Mouse (Mus musculus) kidney, adult 8-10 months (tissue): ENCODE data around the gene C1galt1c1.

Experiments used
- DNase-seq, 2 experiments: peaks; one replicate each; pipeline ENCODE4 v3.0.0; 2022

Gene C1galt1c1

DNA sequence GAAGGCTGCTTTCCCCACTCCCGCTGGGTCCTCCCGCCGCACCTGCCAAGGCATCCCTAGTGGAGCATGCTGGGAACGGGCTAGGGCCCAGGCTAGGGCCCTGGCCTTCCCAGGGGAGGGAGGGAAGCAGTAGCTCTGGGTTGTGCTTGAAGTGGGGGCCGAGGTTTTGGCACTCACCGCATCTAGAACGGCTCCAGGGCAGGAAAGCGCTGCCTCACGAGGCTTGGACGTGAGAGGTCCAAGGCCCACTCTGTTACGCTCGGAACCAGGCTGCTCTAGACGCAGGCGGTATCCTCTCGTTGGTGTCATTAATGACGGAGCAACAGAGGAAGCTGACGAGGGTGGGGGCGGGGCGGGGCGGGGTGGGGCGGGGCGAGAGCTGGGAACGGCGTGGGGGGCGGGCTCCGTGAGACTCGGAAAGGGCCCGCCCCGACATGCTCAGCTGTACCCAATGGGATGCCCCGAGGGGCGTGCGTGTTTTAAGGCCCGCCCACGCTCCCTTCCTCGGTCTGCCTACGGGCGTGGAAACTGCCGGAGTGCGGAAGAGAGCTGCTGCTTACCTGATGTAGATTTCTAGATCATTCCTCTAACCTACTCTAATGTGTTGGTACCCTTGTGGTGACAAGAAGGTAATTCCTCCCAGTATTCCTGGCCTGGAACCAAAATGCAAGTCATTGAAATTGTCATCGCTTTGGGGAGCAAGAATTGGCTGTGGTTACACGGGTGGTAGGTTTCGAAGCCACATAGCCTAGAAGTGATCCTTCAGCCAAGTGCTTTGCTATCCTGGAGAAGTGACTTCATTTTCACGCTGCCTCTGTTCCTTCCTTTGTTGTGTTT is at the start of gene C1galt1c1:
TSS of gene C1galt1c1 (minus strand) at position 287 of the 837 bp plus-strand sequence.
- peak; percentile 92 for DNase-seq

DNA sequence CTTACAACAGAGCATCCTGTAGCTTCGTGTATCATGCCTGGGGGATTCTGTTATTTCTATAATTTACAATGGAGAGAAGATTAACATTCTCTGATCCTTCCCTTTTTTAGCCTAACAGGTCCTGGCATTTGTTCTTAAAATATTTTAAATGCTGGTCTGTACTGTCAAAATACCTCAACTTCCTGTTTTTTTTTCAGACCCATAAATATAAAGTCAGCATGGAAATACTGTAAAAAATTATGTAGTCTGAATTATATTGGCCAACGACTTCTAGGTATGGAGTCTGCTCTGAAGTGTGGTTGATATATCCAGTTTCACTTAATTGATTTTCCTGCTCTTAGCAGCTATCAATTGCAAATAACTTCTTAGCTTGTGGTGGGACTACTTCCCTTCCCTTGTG is 47.1 kb upstream of the C1galt1c1 start:
- DNase-seq = no peak

DNA sequence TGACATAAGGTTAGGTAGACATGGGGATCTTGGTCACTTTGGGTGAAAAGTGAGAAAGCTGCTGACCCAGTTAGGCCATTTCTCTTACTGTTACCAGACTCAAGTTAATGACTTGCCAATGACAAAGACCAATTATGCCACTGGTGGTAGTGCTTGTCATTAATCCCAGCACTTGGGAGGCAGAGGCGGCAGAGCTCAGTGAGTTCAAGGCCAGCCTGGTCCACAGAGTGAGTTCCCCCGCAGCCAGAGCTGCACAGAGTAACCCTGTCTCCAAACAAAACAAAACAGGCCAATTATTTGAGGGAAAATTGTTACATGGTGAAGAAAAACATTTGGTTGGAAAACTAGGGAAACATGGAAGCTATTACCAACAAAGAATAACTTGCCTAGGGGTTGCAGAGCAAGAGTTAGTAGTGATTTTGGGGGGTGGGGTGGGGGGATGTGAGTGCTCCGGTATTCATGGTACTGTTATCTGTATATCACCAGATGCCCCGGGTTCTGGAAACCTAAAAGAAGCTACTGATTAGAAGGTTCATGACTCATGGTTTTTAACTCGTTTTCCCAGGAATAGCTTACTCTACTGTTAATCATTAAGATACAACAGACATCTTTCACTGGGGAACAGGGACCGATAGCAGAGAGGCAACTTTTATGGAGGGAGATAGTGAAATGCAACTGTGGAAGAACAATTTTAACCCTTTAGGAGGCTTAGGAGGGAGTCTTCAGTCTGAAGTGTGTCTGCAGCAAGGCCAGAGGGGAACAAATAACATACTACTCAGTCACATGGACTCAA is 34.4 kb upstream of the C1galt1c1 start:
- DNase-seq = no peak

DNA sequence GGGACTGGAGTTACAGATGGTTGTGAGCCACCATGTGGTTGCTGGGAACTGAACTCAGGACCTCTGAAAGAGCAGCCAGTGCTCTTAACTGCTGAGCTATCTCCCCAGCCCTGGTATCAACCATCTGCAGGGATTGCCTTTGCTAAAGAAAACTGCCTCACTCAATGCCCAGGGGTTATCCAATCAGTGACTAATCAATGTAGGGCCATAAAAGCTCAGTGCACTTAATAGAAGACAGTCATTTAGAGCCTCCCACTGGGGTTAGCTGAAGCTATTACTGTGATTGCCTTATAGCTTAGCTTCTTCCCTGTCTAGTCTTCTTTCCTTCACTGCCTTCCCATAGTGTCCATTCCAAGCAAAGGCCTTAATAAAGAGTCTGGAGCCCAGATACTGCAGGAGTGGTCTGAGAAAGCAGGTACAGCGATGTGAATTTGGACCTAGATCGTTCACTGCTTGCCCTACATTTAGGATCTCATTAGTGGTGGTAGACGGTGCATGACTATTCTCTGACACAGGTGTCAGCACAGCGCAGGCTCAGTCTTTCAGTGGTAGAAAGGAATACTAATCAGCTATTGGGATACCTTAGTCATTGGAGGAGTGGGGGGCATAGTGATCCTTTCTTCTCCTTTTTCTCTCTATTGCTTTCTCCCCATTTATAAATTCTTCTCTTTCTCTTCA is 21.5 kb upstream of the C1galt1c1 start:
- DNase-seq = no peak

DNA sequence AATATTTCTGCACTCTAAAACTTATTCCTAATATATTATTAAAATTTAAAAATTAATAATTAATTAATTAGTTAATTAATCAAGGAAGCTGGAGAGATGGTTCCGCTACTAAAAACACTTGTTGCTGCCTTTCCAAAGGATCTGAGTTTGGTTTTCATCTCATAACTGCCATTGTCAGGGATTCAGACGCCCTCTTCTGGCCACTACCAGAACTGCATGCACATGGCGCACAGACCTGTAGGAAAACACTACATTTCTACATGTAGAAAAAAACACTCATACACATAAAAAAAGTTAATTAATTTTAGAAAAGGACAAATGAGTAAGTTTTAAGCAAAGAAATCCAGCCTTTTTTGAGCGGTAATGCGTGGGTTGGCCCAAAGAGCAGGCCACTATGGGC is 19.8 kb upstream of the C1galt1c1 start:
- no peak for DNase-seq

DNA sequence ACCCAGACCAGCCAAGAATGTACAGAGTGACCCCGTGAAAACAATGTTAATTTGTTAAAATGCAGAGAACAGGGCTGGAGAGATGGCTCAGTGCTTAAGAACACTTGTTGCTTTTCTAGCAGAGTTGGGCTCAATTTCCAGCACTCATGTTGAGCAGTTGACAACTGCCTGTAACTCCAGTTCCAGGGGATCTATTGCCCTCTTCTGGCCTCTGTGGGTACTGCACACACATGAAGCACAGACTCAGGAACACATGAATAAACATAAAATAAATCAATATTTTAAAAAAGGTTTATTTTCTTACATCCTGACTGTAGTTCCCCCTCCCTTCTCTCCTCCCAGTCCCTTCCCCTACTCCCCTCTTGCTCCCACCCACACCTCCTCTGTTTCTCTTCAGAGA is 18.3 kb upstream of the C1galt1c1 start:
- no peak for DNase-seq

DNA sequence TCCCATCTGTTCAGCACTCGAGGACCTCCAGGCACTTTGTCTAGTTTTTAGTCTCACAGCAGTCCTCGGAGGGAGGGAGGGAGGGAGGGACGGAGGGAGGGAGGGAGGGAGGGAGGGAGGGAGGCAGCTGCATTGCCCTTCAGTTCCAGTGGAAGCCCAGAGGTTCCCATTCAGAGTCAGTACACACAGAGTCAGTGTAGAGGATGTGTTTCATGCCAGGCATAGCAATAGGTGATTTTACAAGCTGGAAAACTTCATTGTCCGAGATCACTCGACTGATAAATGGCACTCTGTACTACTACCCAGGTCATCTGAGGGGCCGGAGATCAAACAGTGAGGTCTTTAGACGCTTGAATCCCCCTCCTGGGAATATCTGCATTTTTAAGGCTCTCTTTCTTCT is 16.3 kb upstream of the C1galt1c1 start:
- DNase-seq = no peak

DNA sequence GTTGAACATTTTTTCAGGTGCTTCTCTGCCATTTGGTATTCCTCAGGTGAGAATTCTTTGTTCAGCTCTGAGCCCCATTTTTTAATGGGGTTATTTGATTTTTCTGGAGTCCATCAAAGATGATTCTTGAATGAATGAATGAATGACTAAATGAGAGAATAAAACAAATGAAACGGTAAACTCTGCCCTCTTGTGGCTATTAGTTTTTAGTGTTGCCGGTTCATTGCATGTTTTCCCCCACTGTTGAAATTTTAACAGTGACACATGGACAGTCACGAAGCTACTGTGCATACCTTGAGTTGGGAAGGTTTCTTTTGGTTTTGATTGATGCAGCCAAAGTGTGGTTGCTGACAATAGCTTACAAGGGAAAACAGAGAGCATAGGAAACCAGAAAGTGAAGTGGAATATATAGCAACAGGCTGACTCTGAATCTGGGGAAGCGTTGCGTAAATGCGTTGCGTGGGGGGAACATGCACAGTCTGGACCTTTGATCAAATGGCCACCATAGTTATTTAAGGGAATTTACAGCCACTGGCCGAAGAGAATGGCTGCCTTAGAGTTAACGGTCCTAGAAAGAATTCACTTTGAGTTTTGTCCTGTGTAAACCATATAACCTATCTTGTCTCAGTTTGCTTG is 15.6 kb upstream of the C1galt1c1 start:
- DNase-seq = no peak

DNA sequence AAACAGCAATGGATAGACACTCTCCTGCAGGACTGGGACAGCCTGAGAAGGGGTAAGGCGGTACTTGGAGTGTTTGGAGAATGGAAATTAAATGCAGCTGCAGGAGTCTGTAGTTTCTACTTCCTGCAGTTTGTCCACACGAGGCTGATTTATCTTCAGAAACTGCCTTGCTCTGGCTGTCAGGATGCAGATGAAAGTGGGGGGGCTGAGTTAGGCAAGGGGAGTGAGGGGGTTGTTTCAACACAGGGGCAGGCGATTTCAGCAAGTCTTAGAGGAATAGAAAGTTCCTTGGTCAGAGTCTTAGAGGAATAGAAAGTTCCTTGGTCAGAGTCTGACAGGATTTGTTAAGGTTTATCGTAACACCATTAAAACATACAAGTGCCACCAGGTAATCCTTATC is 7.3 kb upstream of the C1galt1c1 start:
- DNase-seq = no peak

DNA sequence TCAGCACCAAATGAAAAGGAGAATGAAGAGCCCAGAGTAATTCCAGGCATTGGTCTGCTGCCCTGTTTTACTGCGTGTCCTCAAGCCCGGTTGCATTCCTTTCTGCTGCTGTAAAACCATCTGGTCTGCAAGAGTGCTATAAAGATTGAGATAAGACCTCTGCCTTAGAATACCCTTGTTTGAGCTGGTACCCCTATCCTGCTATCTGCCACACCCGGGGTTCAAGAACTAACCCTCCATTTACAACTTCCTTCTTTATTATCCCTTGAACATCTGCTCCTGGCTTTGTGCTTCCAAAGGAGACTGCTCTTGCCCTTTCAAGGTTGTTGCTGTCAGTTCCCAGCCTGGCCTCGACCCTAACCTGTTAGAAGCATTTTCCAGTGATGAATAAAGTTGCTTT is 6.5 kb upstream of the C1galt1c1 start:
- no peak for DNase-seq

DNA sequence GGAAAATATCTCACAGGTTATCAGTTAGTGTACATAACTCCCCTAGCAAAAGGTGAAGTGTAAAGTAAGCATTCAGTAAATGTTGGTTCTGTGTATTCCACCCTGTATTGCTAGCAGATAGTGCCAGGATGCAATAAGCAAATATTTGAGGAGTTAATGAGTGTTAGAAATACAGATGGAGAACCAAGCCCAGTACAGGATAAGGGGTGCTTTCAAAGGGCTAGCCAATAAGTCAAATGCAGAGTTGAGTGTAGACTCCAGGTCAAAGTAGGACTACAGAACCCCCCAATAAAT is 698 bp upstream of the C1galt1c1 start:
- DNase-seq = no peak

DNA sequence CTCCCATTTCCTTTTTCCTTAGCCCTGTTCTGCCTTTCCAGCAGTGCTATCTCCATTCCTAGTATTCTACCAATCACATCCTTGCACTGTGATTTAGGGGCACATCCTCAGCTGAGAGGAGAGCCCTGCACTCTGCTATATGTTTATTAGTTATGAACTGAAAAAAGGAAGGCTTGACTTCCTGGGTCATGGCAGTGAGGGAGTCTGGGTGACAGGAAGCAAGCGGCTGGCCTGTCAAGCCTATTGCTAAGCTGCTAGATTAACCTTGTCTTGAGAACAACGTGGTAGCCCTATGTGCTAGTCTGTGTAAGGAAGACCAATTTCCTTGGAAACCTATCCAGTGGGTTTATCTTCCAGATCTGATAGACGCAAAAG is 33.9 kb downstream of the C1galt1c1 start:
- DNase-seq = peak in 1 of 2 experiments; percentile 10

DNA sequence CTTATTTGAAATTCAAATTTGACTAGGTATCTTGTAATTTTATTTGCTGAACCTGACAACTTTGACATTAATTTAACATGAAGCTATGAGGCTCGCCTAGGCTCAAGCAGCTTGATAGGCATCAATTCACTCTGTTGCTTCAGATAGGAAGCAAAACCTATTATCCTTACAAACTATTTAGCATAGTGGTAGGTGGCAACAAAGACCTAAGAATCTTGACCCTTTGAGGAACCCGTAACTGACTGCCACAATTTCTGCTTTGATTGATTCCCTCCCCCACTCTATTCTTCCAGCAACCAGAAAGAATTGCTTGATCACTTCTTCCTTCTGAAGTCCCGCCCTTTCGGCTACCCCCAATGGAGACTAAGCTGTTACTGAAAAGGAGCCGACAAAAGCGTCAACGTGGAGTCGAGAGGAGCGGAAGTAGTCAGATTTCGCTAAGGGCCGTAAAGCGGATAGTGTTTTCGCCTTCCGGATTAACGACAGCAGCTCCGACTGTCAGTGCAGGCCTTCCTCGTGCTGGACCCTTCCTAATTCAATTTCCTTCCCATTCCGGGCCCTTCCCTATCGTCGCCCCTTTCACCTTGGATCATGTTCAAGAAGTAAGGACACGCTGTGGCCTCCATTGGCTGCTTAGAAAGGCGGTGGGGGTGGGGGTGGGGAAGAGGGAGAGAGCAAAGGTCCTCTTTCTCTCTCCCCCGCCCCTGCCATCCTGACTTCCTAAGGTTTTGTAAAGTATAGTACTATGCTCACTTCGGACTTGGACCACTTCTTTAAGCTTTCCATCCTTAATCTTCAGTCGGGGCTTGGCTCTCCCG is 34.5 kb downstream of the C1galt1c1 start, which contains the start of gene Mcts1:
TSS of gene Mcts1 (plus strand) at position 402 of the 818 bp plus-strand sequence.
- peak; percentile 78 to 82 for DNase-seq

DNA sequence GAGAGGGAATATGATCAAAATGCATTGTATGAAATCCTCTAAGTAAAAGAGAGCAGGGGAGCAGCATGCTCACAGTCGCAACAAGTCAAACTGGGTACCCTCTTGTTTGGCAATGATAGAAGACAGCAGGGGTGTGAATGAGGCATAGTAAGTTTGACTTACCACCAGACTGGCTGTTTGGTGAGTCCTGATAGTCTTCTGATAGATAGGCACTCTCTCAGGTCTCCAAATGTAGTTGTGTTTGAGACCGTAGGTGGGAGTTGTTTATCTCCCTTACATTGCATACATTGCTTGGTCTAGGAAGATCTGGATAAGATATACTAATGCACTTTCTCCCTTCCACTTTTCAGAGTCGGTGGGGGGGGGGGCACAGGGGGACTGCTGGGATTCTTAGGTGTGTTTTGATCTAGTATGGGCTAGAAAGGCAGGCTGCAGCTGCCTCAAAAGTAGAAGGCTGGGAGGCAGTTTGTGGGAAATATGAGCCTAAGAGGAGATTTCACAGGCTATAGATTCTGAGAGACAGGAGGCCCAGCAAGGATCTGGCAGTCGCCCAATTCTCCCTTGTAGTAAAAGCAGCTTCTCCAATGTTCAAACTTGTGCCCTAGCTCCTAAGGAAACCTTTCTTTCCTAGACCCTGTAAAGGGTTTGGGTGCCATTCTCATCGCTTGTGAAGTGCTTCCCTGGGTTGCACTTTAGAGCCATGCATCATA is 41.6 kb downstream of the C1galt1c1 start:
- no peak for DNase-seq

DNA sequence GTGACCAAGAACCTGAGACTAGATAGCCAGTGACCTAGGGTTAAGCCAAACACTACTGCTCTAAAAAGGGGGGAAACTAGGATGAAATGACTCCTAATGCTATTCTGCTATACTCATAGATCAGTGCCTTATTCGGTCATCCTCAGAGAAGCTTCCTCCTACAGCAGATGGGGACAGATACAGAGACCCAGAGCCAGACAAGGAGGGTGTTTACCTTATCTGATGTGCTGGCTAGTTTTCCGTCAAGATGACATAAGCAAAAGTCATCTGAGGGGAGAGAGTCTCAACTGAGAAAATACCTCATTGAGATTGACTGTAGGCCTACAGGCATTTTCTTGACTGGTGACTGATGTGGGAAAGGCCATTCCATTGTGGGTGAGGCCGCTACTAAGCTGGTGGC is 43.1 kb downstream of the C1galt1c1 start:
- DNase-seq = no peak

DNA sequence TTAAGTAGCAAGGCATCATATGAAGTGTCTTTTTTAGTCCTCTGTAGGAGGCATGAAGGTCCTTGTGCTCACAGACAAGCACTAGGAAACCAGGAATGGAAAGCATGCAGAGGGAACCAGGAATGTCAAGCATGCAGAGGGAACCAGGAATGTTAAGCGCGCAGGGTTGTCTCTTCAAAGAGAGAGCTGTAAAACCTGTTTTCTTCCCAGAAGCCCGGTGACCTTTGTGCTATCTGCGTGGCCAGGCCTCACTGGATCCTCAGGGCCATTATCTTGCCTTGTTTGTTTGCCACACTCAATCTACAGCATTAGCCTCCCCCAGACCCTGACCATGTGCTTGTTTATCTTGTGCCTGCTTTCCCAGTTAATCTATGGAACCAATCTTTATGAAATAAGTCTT is 45.1 kb downstream of the C1galt1c1 start:
- peak; percentile 51 to 55 for DNase-seq

DNA sequence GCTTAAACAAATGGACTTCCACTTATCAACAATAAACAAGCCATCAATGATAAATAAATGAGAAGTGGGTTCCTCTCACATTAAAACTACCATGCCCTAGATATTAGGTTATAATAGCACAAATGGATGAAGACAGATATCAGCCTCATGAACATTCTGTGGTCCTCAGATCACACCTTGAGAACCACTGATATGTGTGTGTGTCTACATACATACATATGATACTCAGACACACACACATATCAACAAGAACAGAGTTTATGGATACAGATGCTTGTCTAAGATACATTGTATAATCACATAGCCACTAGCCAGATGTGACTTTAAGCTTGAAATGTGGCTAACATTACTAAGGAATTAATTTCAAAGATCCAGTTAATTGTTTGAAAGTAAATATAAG is 51.6 kb downstream of the C1galt1c1 start:
- DNase-seq = no peak

DNA sequence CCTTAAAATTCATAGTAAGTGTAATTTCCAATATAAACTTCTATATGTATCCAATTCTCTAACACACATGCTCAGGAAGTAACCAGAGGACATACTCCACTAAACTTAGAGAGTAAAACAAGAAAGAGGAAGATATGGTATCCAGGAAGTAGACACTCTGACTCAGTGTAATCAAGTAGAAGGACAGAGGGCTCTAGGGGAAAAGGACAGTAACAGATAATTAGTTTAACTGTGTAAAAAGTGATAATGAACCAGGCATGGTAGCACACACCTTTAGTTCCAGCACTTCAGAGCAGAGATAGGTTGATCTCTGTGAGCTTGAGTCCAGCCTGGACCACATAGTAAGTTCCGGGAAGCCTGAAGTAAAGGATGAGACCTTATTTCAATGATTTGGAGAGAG is 53.7 kb downstream of the C1galt1c1 start:
- DNase-seq = no peak
